Mouse (Mus musculus) megakaryocyte, adult 5-6 weeks (primary cell): ENCODE measurements around the gene Gm33543. TPM values are rescaled to one million over a fixed set of nuclear protein-coding genes. Genes with fewer than 3 reads are reported as not detected.

Source experiments
- ATAC-seq: 2 replicates; pipeline ENCODE4 v1.8.0; 2016; ENCODE audit warnings: mild to moderate bottlenecking, inconsistent platforms; ENCODE audit not compliant: poor library complexity, severe bottlenecking
- total RNA-seq, 2 experiments: library from RNA; stranded (forward) in 1 of 2; stranded (reverse) in 1 of 2; fragments of 153-499, 151-499 nt in 1 of 2; fragments of 221-1000, 200-1000 nt in 1 of 2; gene quantifications; 2 replicates each; pipeline versions ENCODE4 v1.2.3 to v1.2.4; 2015 to 2017

Gm33543 gene
- total RNA-seq, 2 experiments from 2014 or later: not detected

- no peak for ATAC-seq
These were observed 3.7 kb downstream of the Gm33543 start for GRCm38 (mm10) chr10:95839036-95839435.

GRCm38 (mm10) chr10:95836530-95837264, 6.0 kb downstream of the Gm33543 start:
- no peak for ATAC-seq

- no peak for ATAC-seq
These were observed 11.8 kb downstream of the Gm33543 start for GRCm38 (mm10) chr10:95830891-95831290.

GRCm38 (mm10) chr10:95829471-95829870, 13.3 kb downstream of the Gm33543 start:
- ATAC-seq: no peak

GRCm38 (mm10) chr10:95828374-95828773, 14.4 kb downstream of the Gm33543 start:
- ATAC-seq: no peak

GRCm38 (mm10) chr10:95825651-95826050, 17.1 kb downstream of the Gm33543 start:
- no peak for ATAC-seq

- no peak for ATAC-seq
These were observed 24.2 kb downstream of the Gm33543 start for GRCm38 (mm10) chr10:95818506-95818905.

GRCm38 (mm10) chr10:95817419-95818161, 25.1 kb downstream of the Gm33543 start:
- peak; percentile 97 for ATAC-seq

GRCm38 (mm10) chr10:95814351-95814750, 28.4 kb downstream of the Gm33543 start:
- ATAC-seq: no peak

GRCm38 (mm10) chr10:95811869-95812268, 30.9 kb downstream of the Gm33543 start:
- ATAC-seq: no peak

GRCm38 (mm10) chr10:95801443-95801811, 41.3 kb downstream of the Gm33543 start:
- ATAC-seq: no peak

- ATAC-seq: no peak
These were observed 41.9 kb downstream of the Gm33543 start for GRCm38 (mm10) chr10:95800693-95801442.

GRCm38 (mm10) chr10:95797645-95798395, 44.9 kb downstream of the Gm33543 start:
- no peak for ATAC-seq

GRCm38 (mm10) chr10:95795500-95795899, 47.2 kb downstream of the Gm33543 start:
- ATAC-seq: peak; percentile 93

GRCm38 (mm10) chr10:95794706-95795105, 48.0 kb downstream of the Gm33543 start:
- ATAC-seq: no peak

GRCm38 (mm10) chr10:95791427-95791804, 51.3 kb downstream of the Gm33543 start:
- ATAC-seq: no peak

GRCm38 (mm10) chr10:95790771-95791426, 51.8 kb downstream of the Gm33543 start:
- ATAC-seq: no peak

- ATAC-seq: no peak
These were observed 55.6 kb downstream of the Gm33543 start for GRCm38 (mm10) chr10:95787176-95787575.

- ATAC-seq: no peak
These were observed 57.9 kb downstream of the Gm33543 start for GRCm38 (mm10) chr10:95784837-95785236.

- no peak for ATAC-seq
These were observed 61.7 kb downstream of the Gm33543 start for GRCm38 (mm10) chr10:95780881-95781600.
